Mouse (Mus musculus) spleen, postnatal 4 days (tissue): Measurements from ENCODE around the gene Armc10.
"Not testable (repeated sequence)": the region's sequence is repeated elsewhere in the genome, so short reads cannot be mapped to it uniquely, and the experiment has no call there.

ENCODE experiments used
- DNase-seq, 2 experiments: peaks; one replicate each; pipeline ENCODE4 v3.0.0; 2022; ENCODE audit warnings: low spot score in 2 of 2

The Armc10 gene

DNA sequence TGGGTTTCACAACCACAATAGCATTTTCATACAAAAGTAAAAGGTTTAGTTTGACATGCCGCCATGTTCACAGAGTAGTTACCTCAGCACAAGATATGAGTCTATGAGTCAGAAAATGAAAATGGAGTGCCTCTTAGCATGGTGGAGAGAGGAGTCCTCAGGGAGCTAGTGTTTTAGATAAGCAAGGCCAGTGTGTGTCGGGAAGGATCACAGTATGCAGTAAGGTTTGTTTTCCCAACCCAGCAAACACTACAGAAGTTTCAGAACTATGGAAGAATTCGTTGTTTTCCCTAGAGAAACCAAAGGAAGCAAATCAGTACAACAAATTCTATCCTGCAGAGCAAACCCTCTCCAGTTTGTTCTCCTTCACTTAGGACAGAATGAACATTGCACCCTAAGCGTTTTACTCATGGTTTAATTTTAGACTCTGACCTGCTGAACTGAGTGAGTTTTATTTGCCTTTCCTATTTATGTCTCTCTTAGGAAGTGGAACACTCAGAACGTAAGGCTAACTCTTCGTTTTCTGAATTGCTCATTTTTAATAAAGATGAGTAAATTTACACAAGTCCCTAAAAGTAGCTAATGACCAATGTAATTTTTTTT lies 57.4 kb downstream of the Armc10 start:
- DNase-seq: no peak

DNA sequence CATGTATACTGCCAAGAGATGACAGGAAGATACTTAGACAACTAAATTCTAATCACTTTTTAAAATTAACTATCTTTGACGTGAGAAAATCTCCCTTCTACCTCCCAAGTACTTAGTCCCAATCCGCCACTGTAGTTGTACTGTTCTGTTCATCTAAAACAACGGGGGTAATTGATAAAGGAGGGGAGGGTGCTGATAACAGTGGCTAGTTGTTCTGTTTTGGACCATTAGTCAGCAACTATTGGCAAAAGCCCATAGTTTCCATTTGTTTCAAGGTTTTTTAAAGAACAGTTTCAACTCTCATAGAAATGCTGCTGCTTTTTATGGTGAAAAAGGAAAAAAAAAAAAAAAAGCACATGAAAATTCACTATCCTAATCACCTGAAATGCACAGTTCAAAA lies 58.1 kb downstream of the Armc10 start:
- DNase-seq: no peak

DNA sequence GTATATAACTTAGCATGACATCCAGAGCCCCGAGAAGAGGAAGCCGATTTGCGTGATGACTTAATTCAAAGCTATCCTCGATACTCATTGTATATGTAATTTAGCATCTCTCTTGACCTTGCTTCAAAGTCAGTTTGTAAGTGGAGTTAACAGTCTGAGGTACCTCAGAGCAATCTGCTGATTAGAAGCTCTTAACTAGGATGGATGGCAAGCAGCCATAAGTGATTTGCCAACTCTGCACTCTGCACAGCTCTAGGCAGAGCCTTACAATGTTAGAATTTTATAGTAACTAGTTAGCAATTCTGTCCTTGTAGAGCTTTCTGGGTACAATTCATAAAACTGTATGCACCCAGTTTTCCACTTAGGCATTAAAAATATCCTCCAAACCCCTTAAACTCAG lies 60.9 kb downstream of the Armc10 start:
- no peak for DNase-seq

DNA sequence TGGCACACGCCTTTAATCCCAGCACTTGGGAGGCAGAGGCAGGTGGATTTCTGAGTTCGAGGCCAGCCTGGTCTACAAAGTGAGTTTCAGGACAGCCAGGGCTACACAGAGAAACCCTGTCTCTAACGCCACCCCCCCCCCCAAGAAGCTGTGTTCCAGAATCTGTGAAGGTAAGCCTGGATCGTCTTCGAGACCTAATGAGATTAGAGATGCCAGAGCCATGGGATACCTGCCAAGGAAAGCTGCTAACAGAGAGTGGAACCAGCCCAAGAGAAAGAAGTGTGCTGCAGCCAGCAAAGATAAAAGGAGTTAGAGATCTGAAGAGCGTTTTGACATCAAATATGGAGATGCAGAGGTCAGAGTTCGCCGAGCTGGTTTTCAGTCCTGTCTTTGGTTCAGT lies 62.4 kb downstream of the Armc10 start:
- not testable (repeated sequence) for DNase-seq
